ENCODE assay signal across 18 mouse cellular contexts in the genomic region with DNA sequence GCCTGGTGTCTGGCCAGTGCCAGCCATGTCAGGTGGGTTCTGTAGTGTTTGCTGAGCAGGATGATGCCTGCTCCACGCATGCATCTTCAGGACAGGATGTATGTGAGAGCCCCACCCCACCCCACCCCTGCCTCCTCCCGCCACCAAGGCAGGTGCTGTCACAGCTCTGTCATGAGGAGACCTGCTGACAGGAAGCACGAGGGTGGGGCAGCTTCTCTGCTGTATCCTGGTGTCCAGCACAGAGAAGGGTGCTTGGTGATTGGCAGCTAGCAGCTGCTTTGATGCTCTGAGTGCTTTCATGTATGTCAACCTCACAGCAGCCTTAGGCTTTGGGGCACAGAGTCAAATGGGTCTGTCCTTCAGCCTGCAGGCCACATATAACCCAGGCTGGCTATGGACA. TPM values are rescaled to one million over a fixed set of nuclear protein-coding genes. Genes with fewer than 3 reads are reported as not detected.
DNase-seq lines count a peak whose midpoint lies in the region; ATAC-seq and TF ChIP-seq lines count a peak whose summit lies in the region.
"Had no signal": no experiment of that assay in that cellular context is flagged by ENCODE, and none has a peak within 500 bp of the region (broad histone marks: within the 10 kb centered on the region; RNA-seq: fewer than 3 reads in every experiment).

No protein-coding gene starts in this region.

- H3K9me3 ChIP-seq in forebrain, embryonic 15.5 days: no peaks in the 10 kb centered on the region
- H3K9me3 ChIP-seq: heart, embryonic 15.5 days had no signal

- H3K27me3 ChIP-seq in thymus, adult 2 months (ENCODE audit: control insufficient read depth, insufficient read depth, low read length): no peaks in the 10 kb centered on the region
- H3K27me3 ChIP-seq in forebrain, embryonic 15.5 days: no peaks in the 10 kb centered on the region
- H3K27me3 ChIP-seq: heart, embryonic 15.5 days had no signal

- H3K27ac ChIP-seq in thymus, adult 2 months (ENCODE audit: control insufficient read depth, insufficient read depth, low read length): peak overlapping the region; percentile 63
- no peak overlapping the region for H3K27ac ChIP-seq in forebrain, embryonic 15.5 days (replicated peaks)
- H3K27ac ChIP-seq: heart, embryonic 15.5 days; left cerebral cortex, adult 2 months had no signal

- ATAC-seq in megakaryocyte, adult 5-6 weeks (ENCODE audit: poor library complexity, severe bottlenecking): peak; percentile 62
- no peak for ATAC-seq in forebrain, embryonic 15.5 days (replicated peaks)
- ATAC-seq: forebrain, postnatal 0 days; hindbrain, embryonic 16.5 days had no signal

- intact Hi-C loops in heart, postnatal 25 days (cut with DNase I): no loop called here
- intact Hi-C loops in left cerebral cortex, postnatal 10 days (cut with DNase I): no loop called here

- H3K9ac ChIP-seq in forebrain, embryonic 15.5 days (replicated peaks): no peak overlapping the region
- H3K9ac ChIP-seq: forebrain, postnatal 0 days; heart, embryonic 15.5 days had no signal

- peak; percentile 91 for DNase-seq in heart, adult 11 months
- no peak for DNase-seq in heart, postnatal 25 days (ENCODE audit: low spot score)
- DNase-seq in CD4-positive helper T cell, adult 2 months (ENCODE audit: low read depth, low spot score): peak; percentile 92
- peak; percentile 58 for DNase-seq in thymus, adult 2 months
- no peak for DNase-seq in left cerebral cortex, adult 18-20 months (ENCODE audit: low spot score in 2 of 2)
- DNase-seq in left cerebral cortex, postnatal 10 days (ENCODE audit: extremely low spot score in 1 of 2, low spot score in 2 of 2): no peak
- DNase-seq: adrenal gland, adult 8-10 months; cerebellum, postnatal 36 days; forebrain, postnatal 0 days; gastrocnemius, postnatal 36 days; kidney, postnatal 36 days; liver; lung, postnatal 4 days had no signal

- no peak for TF ChIP-seq POLR2A in thymus, adult 2 months (IDR thresholded peaks at IDR 0.05; ENCODE audit: control insufficient read depth, extremely low read depth, insufficient read depth, low read length, poor library complexity)

- no peaks in the 10 kb centered on the region; the same call in 1 of the 2 replicates for H3K36me3 ChIP-seq in thymus, adult 2 months (ENCODE audit: control insufficient read depth, insufficient read depth, low read length)
- H3K36me3 ChIP-seq in forebrain, embryonic 15.5 days: peaks cover 3% of the 10 kb centered on the region; the same call in 1 of the 2 replicates
- H3K36me3 ChIP-seq: heart, embryonic 15.5 days had no signal

- no peak for TF ChIP-seq CTCF in thymus, adult 2 months (IDR thresholded peaks at IDR 0.05; ENCODE audit: borderline replicate concordance, control insufficient read depth, extremely low read depth, insufficient read depth, low read length, poor library complexity)

- 17% methylated on average over 3 of the region's 3 CpGs for WGBS in thymus, adult 2 months
- WGBS in forebrain, embryonic 15.5 days: 96% methylated on average over 3 of the region's 3 CpGs

- peaks cover 11% of the 10 kb centered on the region for H3K4me1 ChIP-seq in thymus, adult 2 months (replicated peaks; ENCODE audit: control insufficient read depth, insufficient read depth, low read length)
- H3K4me1 ChIP-seq in forebrain, embryonic 15.5 days: no peaks in the 10 kb centered on the region

- no peak overlapping the region for H3K4me2 ChIP-seq in forebrain, embryonic 15.5 days (replicated peaks)
- H3K4me2 ChIP-seq: heart, embryonic 15.5 days had no signal

- H3K4me3 ChIP-seq in thymus, adult 2 months (ENCODE audit: control insufficient read depth, insufficient read depth, low read length): no peak overlapping the region
- H3K4me3 ChIP-seq in forebrain, embryonic 15.5 days: no peak overlapping the region
- H3K4me3 ChIP-seq: heart, embryonic 15.5 days; left cerebral cortex, adult 2 months had no signal

RNA-seq across cellular contexts. Expression of gene Smg9, which starts 14.2 kb away (rescaled TPM):
- 1 to 10 TPM; 7.6 TPM for total RNA-seq in heart, postnatal 25 days (2021)
- total RNA-seq in megakaryocyte, adult 5-6 weeks (2015): 21.6 and 22.3 TPM in 2 replicates
- total RNA-seq in megakaryocyte, adult 5-6 weeks (2017): 16.7 and 30.3 TPM in 2 replicates
- polyA plus RNA-seq in thymus, adult 2 months (2012; rRNA removed): 166 and 168 TPM in 2 replicates
- total RNA-seq in left cerebral cortex, adult 18-20 months (2021): 10 to 100 TPM; 40.2 to 43.0 TPM
- polyA plus RNA-seq in forebrain, embryonic 15.5 days (2015; fragmentation: Nextera tagmentation; extraction: Ambion mirVana): 33.4 and 36.6 TPM in 2 replicates
- total RNA-seq in left cerebral cortex, postnatal 10 days (2021): 10 to 100 TPM; 34.1 to 39.1 TPM

RNA-seq across cellular contexts. Expression of gene Irgc1, which starts 38.5 kb away (rescaled TPM):
- not detected for total RNA-seq in heart, postnatal 25 days (2021)
- 0.74 and 1.8 TPM in 2 replicates for total RNA-seq in megakaryocyte, adult 5-6 weeks (2015)
- total RNA-seq in megakaryocyte, adult 5-6 weeks (2017): 0.66 and 0.94 TPM in 2 replicates
- 0.97 and 3.0 TPM in 2 replicates for polyA plus RNA-seq in thymus, adult 2 months (2012; rRNA removed)
- under 1 TPM in 1 of 2 experiments, not detected in 1; 0.37 TPM for total RNA-seq in left cerebral cortex, adult 18-20 months (2021)
- not detected in 2 replicates for polyA plus RNA-seq in forebrain, embryonic 15.5 days (2015; fragmentation: Nextera tagmentation; extraction: Ambion mirVana)
- under 1 TPM in 1 of 2 experiments, not detected in 1; 0.20 TPM for total RNA-seq in left cerebral cortex, postnatal 10 days (2021)
- total RNA-seq: adrenal gland, adult 8-10 months; forebrain, postnatal 0 days; gastrocnemius, postnatal 36 days had no signal
- polyA plus RNA-seq: forebrain, postnatal 0 days; heart, embryonic 15.5 days; hindbrain, embryonic 16.5 days had no signal

RNA-seq across cellular contexts. Expression of gene Kcnn4, which starts 43.6 kb away (rescaled TPM):
- total RNA-seq in heart, postnatal 25 days (2021): under 1 TPM; 0.70 to 0.81 TPM
- total RNA-seq in megakaryocyte, adult 5-6 weeks (2015): 5.9 and 7.6 TPM in 2 replicates
- 14.2 and 17.0 TPM in 2 replicates for total RNA-seq in megakaryocyte, adult 5-6 weeks (2017)
- polyA plus RNA-seq in thymus, adult 2 months (2012; rRNA removed): 402 and 429 TPM in 2 replicates
- total RNA-seq in left cerebral cortex, adult 18-20 months (2021): under 1 TPM; 0.19 to 0.45 TPM
- 0.56 and 0.63 TPM in 2 replicates for polyA plus RNA-seq in forebrain, embryonic 15.5 days (2015; fragmentation: Nextera tagmentation; extraction: Ambion mirVana)
- under 1 TPM; 0.17 to 0.41 TPM for total RNA-seq in left cerebral cortex, postnatal 10 days (2021)

RNA-seq across cellular contexts. Expression of gene Plaur, which starts 48.7 kb away (rescaled TPM):
- 1 to 10 TPM; 2.1 to 2.2 TPM for total RNA-seq in heart, postnatal 25 days (2021)
- total RNA-seq in megakaryocyte, adult 5-6 weeks (2015): 100 and 110 TPM in 2 replicates
- 96.3 and 124 TPM in 2 replicates for total RNA-seq in megakaryocyte, adult 5-6 weeks (2017)
- polyA plus RNA-seq in thymus, adult 2 months (2012; rRNA removed): 7.0 and 9.5 TPM in 2 replicates
- total RNA-seq in left cerebral cortex, adult 18-20 months (2021): 1 to 10 TPM in 1 of 2 experiments, under 1 TPM in 1; 0.59 to 1.5 TPM
- polyA plus RNA-seq in forebrain, embryonic 15.5 days (2015; fragmentation: Nextera tagmentation; extraction: Ambion mirVana): 1.3 and 1.6 TPM in 2 replicates
- 1 to 10 TPM in 1 of 2 experiments, under 1 TPM in 1; 0.85 to 1.4 TPM for total RNA-seq in left cerebral cortex, postnatal 10 days (2021)

Comparison
In these comparisons a context has a peak if more than half of its experiments do, and no peak if none do; other contexts are left out.
1. DNase-seq: peak in heart, adult 11 months (single experiment), CD4-positive helper T cell, adult 2 months (single experiment) and thymus, adult 2 months (single experiment); none in heart, postnatal 25 days (single experiment), left cerebral cortex, adult 18-20 months (0 of 2) and left cerebral cortex, postnatal 10 days (0 of 2).